Mouse (Mus musculus): Measurements from ENCODE around the gene Hbq1a. TPM values are rescaled to one million over a fixed set of nuclear protein-coding genes. Genes with fewer than 3 reads are reported as not detected.

Gene Hbq1a
- polyA plus RNA-seq, 1 experiment from 2014 or later = 0.64 TPM

GRCm38 (mm10) chr11:32302824-32303419, 3.1 kb downstream of the Hbq1a start:
- H3K4me2 ChIP-seq = no peak overlapping the region
- H3K9ac ChIP-seq (ENCODE audit: low read depth, low read length) = no peak overlapping the region
- no peak for ATAC-seq (replicated peaks; ENCODE audit: insufficient number of reproducible peaks, low FRiP score, low TSS enrichment)
- no peak overlapping the region for H3K27ac ChIP-seq (ENCODE audit: low read depth, low read length)
- no peak overlapping the region for H3K4me3 ChIP-seq (ENCODE audit: low read depth, low read length)
- WGBS (ENCODE audit: insufficient replicate concordance) = 37% methylated on average over 2 of the region's 2 CpGs
- H3K27me3 ChIP-seq (ENCODE audit: control insufficient read depth, insufficient read depth, low read length) = peaks cover 11% of the 10 kb centered on the region
- H3K9me3 ChIP-seq (replicated peaks; ENCODE audit: control insufficient read depth, low read length) = no peaks in the 10 kb centered on the region
- H3K36me3 ChIP-seq (ENCODE audit: control insufficient read depth, insufficient read depth, low read length) = no peaks in the 10 kb centered on the region
- H3K4me1 ChIP-seq (ENCODE audit: control insufficient read depth, insufficient read depth, low read length) = no peaks in the 10 kb centered on the region

GRCm38 (mm10) chr11:32303455-32303854, 3.6 kb downstream of the Hbq1a start:
- 57% methylated on average over 1 of the region's 1 CpGs for WGBS (ENCODE audit: insufficient replicate concordance)
- no peak overlapping the region for H3K4me3 ChIP-seq (ENCODE audit: low read depth, low read length)

GRCm38 (mm10) chr11:32307006-32307405, 7.1 kb downstream of the Hbq1a start:
- Histone ChIP-seq H3K27ac (ENCODE audit: low read depth, low read length) (no peak overlapping the region), H3K36me3 (ENCODE audit: control insufficient read depth, insufficient read depth, low read length) (no peaks in the 10 kb centered on the region), H3K4me2 (no peak overlapping the region), H3K4me1 (ENCODE audit: control insufficient read depth, insufficient read depth, low read length) (no peaks in the 10 kb centered on the region), H3K27me3 (ENCODE audit: control insufficient read depth, insufficient read depth, low read length) (no peaks in the 10 kb centered on the region; the same call in 1 of the 2 replicates), H3K4me3 (ENCODE audit: low read depth, low read length) (no peak overlapping the region), H3K9ac (ENCODE audit: low read depth, low read length) (no peak overlapping the region), H3K9me3 (replicated peaks; ENCODE audit: control insufficient read depth, low read length) (no peaks in the 10 kb centered on the region)
- WGBS (ENCODE audit: insufficient replicate concordance) = 81% methylated on average over 1 of the region's 1 CpGs
- ATAC-seq (replicated peaks; ENCODE audit: insufficient number of reproducible peaks, low FRiP score, low TSS enrichment) = no peak

More at GRCm38 (mm10) chr11:32303455-32303854, 3.6 kb downstream of the Hbq1a start:
- Histone ChIP-seq H3K4me1 (ENCODE audit: control insufficient read depth, insufficient read depth, low read length) (no peaks in the 10 kb centered on the region), H3K4me2 (no peak overlapping the region), H3K27ac (ENCODE audit: low read depth, low read length) (no peak overlapping the region), H3K9me3 (replicated peaks; ENCODE audit: control insufficient read depth, low read length) (no peaks in the 10 kb centered on the region), H3K27me3 (ENCODE audit: control insufficient read depth, insufficient read depth, low read length) (peaks cover 11% of the 10 kb centered on the region), H3K36me3 (ENCODE audit: control insufficient read depth, insufficient read depth, low read length) (no peaks in the 10 kb centered on the region), H3K9ac (ENCODE audit: low read depth, low read length) (no peak overlapping the region)
- ATAC-seq (replicated peaks; ENCODE audit: insufficient number of reproducible peaks, low FRiP score, low TSS enrichment) = no peak

- no peak overlapping the region for H3K4me3 ChIP-seq (ENCODE audit: low read depth, low read length)
- H3K36me3 ChIP-seq (ENCODE audit: control insufficient read depth, insufficient read depth, low read length) = no peaks in the 10 kb centered on the region
- ATAC-seq (replicated peaks; ENCODE audit: insufficient number of reproducible peaks, low FRiP score, low TSS enrichment) = no peak
- WGBS (ENCODE audit: insufficient replicate concordance) = 72% methylated on average over 4 of the region's 4 CpGs
- H3K9ac ChIP-seq (ENCODE audit: low read depth, low read length) = no peak overlapping the region
- H3K4me2 ChIP-seq = no peak overlapping the region
- H3K9me3 ChIP-seq (replicated peaks; ENCODE audit: control insufficient read depth, low read length) = no peaks in the 10 kb centered on the region
- no peak overlapping the region for H3K27ac ChIP-seq (ENCODE audit: low read depth, low read length)
- H3K4me1 ChIP-seq (ENCODE audit: control insufficient read depth, insufficient read depth, low read length) = 0 out of 2 replicates have a peak, but pooled peaks cover 4% of the 10 kb centered on the region
- no peaks in the 10 kb centered on the region for H3K27me3 ChIP-seq (ENCODE audit: control insufficient read depth, insufficient read depth, low read length)
These were observed 9.6 kb downstream of the Hbq1a start for GRCm38 (mm10) chr11:32309446-32309845.

- Histone ChIP-seq H3K9me3 (replicated peaks; ENCODE audit: control insufficient read depth, low read length) (no peaks in the 10 kb centered on the region), H3K27ac (ENCODE audit: low read depth, low read length) (no peak overlapping the region), H3K4me3 (ENCODE audit: low read depth, low read length) (no peak overlapping the region), H3K9ac (ENCODE audit: low read depth, low read length) (no peak overlapping the region), H3K27me3 (ENCODE audit: control insufficient read depth, insufficient read depth, low read length) (no peaks in the 10 kb centered on the region), H3K4me1 (ENCODE audit: control insufficient read depth, insufficient read depth, low read length) (0 out of 2 replicates have a peak, but pooled peaks cover 4% of the 10 kb centered on the region), H3K4me2 (no peak overlapping the region), H3K36me3 (ENCODE audit: control insufficient read depth, insufficient read depth, low read length) (no peaks in the 10 kb centered on the region)
- ATAC-seq (replicated peaks; ENCODE audit: insufficient number of reproducible peaks, low FRiP score, low TSS enrichment) = 0 out of 2 replicates have a peak, but pooled peaks have one; percentile 49
- 62% methylated on average over 3 of the region's 3 CpGs for WGBS (ENCODE audit: insufficient replicate concordance)
These were observed 10.1 kb downstream of the Hbq1a start for GRCm38 (mm10) chr11:32309928-32310327.

GRCm38 (mm10) chr11:32316009-32316408, 16.1 kb downstream of the Hbq1a start:
- no peak for ATAC-seq (replicated peaks; ENCODE audit: insufficient number of reproducible peaks, low FRiP score, low TSS enrichment)
- no peak overlapping the region for H3K4me3 ChIP-seq (ENCODE audit: low read depth, low read length)
- no peaks in the 10 kb centered on the region for H3K27me3 ChIP-seq (ENCODE audit: control insufficient read depth, insufficient read depth, low read length)
- no peak overlapping the region for H3K9ac ChIP-seq (ENCODE audit: low read depth, low read length)
- H3K4me2 ChIP-seq = no peak overlapping the region
- H3K27ac ChIP-seq (ENCODE audit: low read depth, low read length) = no peak overlapping the region
- no peaks in the 10 kb centered on the region for H3K36me3 ChIP-seq (ENCODE audit: control insufficient read depth, insufficient read depth, low read length)
- H3K4me1 ChIP-seq (ENCODE audit: control insufficient read depth, insufficient read depth, low read length) = 0 out of 2 replicates have a peak, but pooled peaks cover 4% of the 10 kb centered on the region
- no peaks in the 10 kb centered on the region for H3K9me3 ChIP-seq (replicated peaks; ENCODE audit: control insufficient read depth, low read length)
- 79% methylated on average over 3 of the region's 3 CpGs for WGBS (ENCODE audit: insufficient replicate concordance)

GRCm38 (mm10) chr11:32320507-32321195, 20.8 kb downstream of the Hbq1a start:
- 59% methylated on average over 11 of the region's 11 CpGs for WGBS (ENCODE audit: insufficient replicate concordance)
- Histone ChIP-seq H3K36me3 (ENCODE audit: control insufficient read depth, insufficient read depth, low read length) (no peaks in the 10 kb centered on the region), H3K27me3 (ENCODE audit: control insufficient read depth, insufficient read depth, low read length) (no peaks in the 10 kb centered on the region; the same call in none of the 2 replicates), H3K4me1 (ENCODE audit: control insufficient read depth, insufficient read depth, low read length) (no peaks in the 10 kb centered on the region), H3K9ac (ENCODE audit: low read depth, low read length) (no peak overlapping the region), H3K4me2 (no peak overlapping the region), H3K9me3 (replicated peaks; ENCODE audit: control insufficient read depth, low read length) (no peaks in the 10 kb centered on the region), H3K27ac (ENCODE audit: low read depth, low read length) (no peak overlapping the region), H3K4me3 (ENCODE audit: low read depth, low read length) (no peak overlapping the region)
- ATAC-seq (replicated peaks; ENCODE audit: insufficient number of reproducible peaks, low FRiP score, low TSS enrichment) = no peak

- H3K9ac ChIP-seq (ENCODE audit: low read depth, low read length) = no peak overlapping the region
- no peaks in the 10 kb centered on the region for H3K9me3 ChIP-seq (replicated peaks; ENCODE audit: control insufficient read depth, low read length)
- no peaks in the 10 kb centered on the region for H3K4me1 ChIP-seq (ENCODE audit: control insufficient read depth, insufficient read depth, low read length)
- 31% methylated on average over 8 of the region's 8 CpGs for WGBS (ENCODE audit: insufficient replicate concordance)
- no peak overlapping the region for H3K4me3 ChIP-seq (ENCODE audit: low read depth, low read length)
- no peak overlapping the region for H3K4me2 ChIP-seq
- no peak for ATAC-seq (replicated peaks; ENCODE audit: insufficient number of reproducible peaks, low FRiP score, low TSS enrichment)
- H3K27me3 ChIP-seq (ENCODE audit: control insufficient read depth, insufficient read depth, low read length) = no peaks in the 10 kb centered on the region; the same call in none of the 2 replicates
- H3K27ac ChIP-seq (ENCODE audit: low read depth, low read length) = no peak overlapping the region
- H3K36me3 ChIP-seq (ENCODE audit: control insufficient read depth, insufficient read depth, low read length) = no peaks in the 10 kb centered on the region
These were observed 21.3 kb downstream of the Hbq1a start for GRCm38 (mm10) chr11:32321196-32321565.
